Mouse (Mus musculus) heart, postnatal 0 days (tissue): ENCODE data around the gene Evi5l. TPM values are rescaled to one million over a fixed set of nuclear protein-coding genes. Genes with fewer than 3 reads are reported as not detected.
A peak's percentile ranks its signal among the peaks of the same experiment; 100 is the strongest.

Experiments
- ATAC-seq: fragments of 200-750 bp; cut with Nextera tagmentation; 2 replicates; pipeline ENCODE4 v1.8.0; 2017; ENCODE audit warnings: low read depth, moderate number of reproducible peaks, moderate library complexity; ENCODE audit not compliant: insufficient read depth
- DNase-seq: peaks from one replicate; pipeline ENCODE4 v3.0.0-alpha.2; 2016; ENCODE audit warnings: low spot score
- H3K27ac ChIP-seq: fragments of 300-500 bp; sonication (generic); 2 replicates; pipeline ENCODE4 v1.5.1; 2014; ENCODE audit warnings: low read depth, mild to moderate bottlenecking
- H3K27me3 ChIP-seq: fragments of 300-500 bp; sonication (generic); 2 replicates; pipeline ENCODE4 v1.6.1; 2014; ENCODE audit warnings: low read length, mixed read lengths; ENCODE audit not compliant: control insufficient read depth, insufficient read depth
- H3K36me3 ChIP-seq: fragments of 300-500 bp; sonication (generic); replicated peaks from 2 replicates; pipeline ENCODE4 v1.6.1; 2014; ENCODE audit warnings: low read length, mixed read lengths; ENCODE audit not compliant: control insufficient read depth, insufficient read depth
- H3K4me1 ChIP-seq: fragments of 300-500 bp; sonication (generic); 2 replicates; pipeline ENCODE4 v1.6.1; 2014; ENCODE audit warnings: antibody characterized with exemption; ENCODE audit not compliant: control insufficient read depth, insufficient read depth
- H3K4me2 ChIP-seq: fragments of 300-500 bp; sonication (generic); 2 replicates; pipeline ENCODE4 v1.6.1; 2014; ENCODE audit warnings: low read depth, mild to moderate bottlenecking, low read length, moderate library complexity
- H3K4me3 ChIP-seq: fragments of 300-500 bp; sonication (generic); 2 replicates; pipeline ENCODE4 v1.5.1; 2014; ENCODE audit warnings: low read depth, low read length
- H3K9ac ChIP-seq: fragments of 300-500 bp; sonication (generic); replicated peaks from 2 replicates; pipeline ENCODE4 v1.6.1; 2014; ENCODE audit warnings: low read depth, low read length, mixed read lengths
- H3K9me3 ChIP-seq: fragments of 300-500 bp; sonication (generic); replicated peaks from 2 replicates; pipeline ENCODE4 v1.6.1; 2016; ENCODE audit warnings: low read length; ENCODE audit not compliant: control insufficient read depth
- CTCF ChIP-seq: IDR thresholded peaks from 2 replicates; pipeline ENCODE4 v1.5.1; 2016; ENCODE audit warnings: antibody characterized with exemption, control low read depth, low read depth
- EP300 ChIP-seq: IDR thresholded peaks from 2 replicates; pipeline ENCODE4 v1.6.1; 2016; ENCODE audit warnings: antibody characterized with exemption, low read depth
- WGBS: fragments of 180-500 bp; shearing (Covaris S2); extraction: QIAGEN DNeasy Blood & Tissue Kit; methylation state at CpG from one replicate; pipeline ENCODE4 v1.1.7; 2014; 5-methylcytosine and 5-hydroxymethylcytosine counted together
- polyA plus RNA-seq: library from polyadenylated mRNA; unstranded; fragments of >200 nt; fragmentation: Nextera tagmentation; extraction: Ambion mirVana; gene quantifications from 2 replicates; pipeline ENCODE4 v1.2.1, GENCODE M21; 2015
- total RNA-seq: library from RNA; depleted of rRNA; stranded (reverse); fragments of >200 nt; gene quantifications from 2 replicates; pipeline ENCODE4 v1.2.3, GENCODE M21; 2014; ENCODE audit warnings: low replicate concordance; rRNA removed

The Evi5l gene
- total and polyA plus RNA-seq, 2 experiments from 2014 or later = 9.3 to 24.8 TPM

- Histone ChIP-seq H3K36me3 (peaks cover 57% of the 10 kb centered on the region), H3K27ac (no peak overlapping the region), H3K27me3 (no peaks in the 10 kb centered on the region), H3K4me2 (peak overlapping the region; percentile 97), H3K4me1 (peaks cover 14% of the 10 kb centered on the region), H3K4me3 (peak overlapping the region; percentile 66), H3K9ac (peak overlapping the region; percentile 62), H3K9me3 (no peaks in the 10 kb centered on the region)
- DNase-seq (peak; percentile 49), ATAC-seq (peak; percentile 45)
- WGBS = 4% methylated on average over 35 of the region's 35 CpGs
- TF ChIP-seq EP300 = no peak
- peak; percentile 77 for TF ChIP-seq CTCF
These were observed 91.9 kb downstream of the Evi5l start for GRCm38 (mm10) chr8:4258233-4258632.

- peaks cover 61% of the 10 kb centered on the region for H3K36me3 ChIP-seq
These were observed 92.3 kb downstream of the Evi5l start for GRCm38 (mm10) chr8:4258678-4259077.

GRCm38 (mm10) chr8:4259125-4259804 is 92.9 kb downstream of the Evi5l start, which contains the start of gene Ctxn1:
Gene Ctxn1, minus strand, starts transcription at chr8:4259274.
- Histone ChIP-seq H3K27me3 (no peaks in the 10 kb centered on the region), H3K4me3 (peak within 1 kb of the TSS; percentile 66), H3K9me3 (no peaks in the 10 kb centered on the region), H3K36me3 (peaks cover 67% of the 10 kb centered on the region), H3K9ac (peak within 1 kb of the TSS; percentile 62), H3K27ac (no peak within 1 kb of the TSS), H3K4me2 (peak within 1 kb of the TSS; percentile 97), H3K4me1 (peaks cover 5% of the 10 kb centered on the region)
- no peak for TF ChIP-seq EP300
- TF ChIP-seq CTCF = no peak
- ATAC-seq (peak; percentile 93), DNase-seq (peak; percentile 84)
- 5% methylated on average over 32 of the region's 33 CpGs for WGBS

More at GRCm38 (mm10) chr8:4258678-4259077, 92.3 kb downstream of the Evi5l start:
- no peaks in the 10 kb centered on the region for H3K9me3 ChIP-seq
- peaks cover 11% of the 10 kb centered on the region for H3K4me1 ChIP-seq
- H3K9ac ChIP-seq = peak overlapping the region; percentile 62
- ATAC-seq = peak; percentile 52
- no peak overlapping the region for H3K27ac ChIP-seq
- no peaks in the 10 kb centered on the region for H3K27me3 ChIP-seq
- DNase-seq = no peak
- WGBS = 1% methylated on average over 32 of the region's 32 CpGs
- no peak for TF ChIP-seq CTCF
- no peak for TF ChIP-seq EP300
- H3K4me3 ChIP-seq = peak overlapping the region; percentile 66
- H3K4me2 ChIP-seq = peak overlapping the region; percentile 97

- H3K27me3 ChIP-seq = no peaks in the 10 kb centered on the region
- H3K36me3 ChIP-seq = peaks cover 67% of the 10 kb centered on the region
- no peak for DNase-seq
- H3K4me1 ChIP-seq = peaks cover 5% of the 10 kb centered on the region
- no peak for ATAC-seq
- no peak overlapping the region for H3K4me2 ChIP-seq
- H3K9me3 ChIP-seq = no peaks in the 10 kb centered on the region
- H3K27ac ChIP-seq = no peak overlapping the region
- 78% methylated on average over 4 of the region's 4 CpGs for WGBS
- H3K9ac ChIP-seq = no peak overlapping the region
- no peak overlapping the region for H3K4me3 ChIP-seq
- TF ChIP-seq CTCF (no peak), EP300 (no peak)
These were observed 93.4 kb downstream of the Evi5l start for GRCm38 (mm10) chr8:4259805-4260170.

Other genes starting within 250 kb of the Evi5l start
- not detected in 2 replicates for gene Cd209b, start 239.7 kb upstream of the Evi5l start, total RNA-seq
- gene Cd209b, start 239.7 kb upstream of the Evi5l start, polyA plus RNA-seq = not detected in 2 replicates
- not detected in 2 replicates for gene Cd209c, start 211.8 kb upstream of the Evi5l start, total RNA-seq
- gene Cd209c, start 211.8 kb upstream of the Evi5l start, polyA plus RNA-seq = 0.07 TPM in 1 of 2 replicates, not detected in the other
- not detected in 2 replicates for gene Cd209f, start 60.7 kb upstream of the Evi5l start, total RNA-seq
- gene Cd209f, start 60.7 kb upstream of the Evi5l start, polyA plus RNA-seq = 0.08 and 0.10 TPM in 2 replicates
- gene Cd209g, start 32.5 kb upstream of the Evi5l start, total RNA-seq = not detected in 2 replicates
- gene Cd209g, start 32.5 kb upstream of the Evi5l start, polyA plus RNA-seq = not detected in 2 replicates
- not detected in 2 replicates for gene Prr36, start 50.9 kb downstream of the Evi5l start, total RNA-seq
- 0.04 TPM in 2 replicates for gene Prr36, start 50.9 kb downstream of the Evi5l start, polyA plus RNA-seq
- 0.08 TPM in 1 of 2 replicates, not detected in the other for gene Lrrc8e, start 60.3 kb downstream of the Evi5l start, total RNA-seq
- gene Lrrc8e, start 60.3 kb downstream of the Evi5l start, polyA plus RNA-seq = 0.08 and 0.21 TPM in 2 replicates
- 27.7 and 36.8 TPM in 2 replicates for gene Map2k7, start 72.2 kb downstream of the Evi5l start, total RNA-seq
- gene Map2k7, start 72.2 kb downstream of the Evi5l start, polyA plus RNA-seq = 18.7 and 21.0 TPM in 2 replicates
- gene Gm49320, start 72.3 kb downstream of the Evi5l start, total RNA-seq = 0.66 TPM in 1 of 2 replicates, not detected in the other
- 0.19 and 0.34 TPM in 2 replicates for gene Gm49320, start 72.3 kb downstream of the Evi5l start, polyA plus RNA-seq
- gene Tgfbr3l, start 81.6 kb downstream of the Evi5l start, total RNA-seq = 3.9 and 6.4 TPM in 2 replicates
- gene Tgfbr3l, start 81.6 kb downstream of the Evi5l start, polyA plus RNA-seq = 1.8 and 2.7 TPM in 2 replicates
- 32.6 and 84.9 TPM in 2 replicates for gene Snapc2, start 86.5 kb downstream of the Evi5l start, total RNA-seq
- gene Snapc2, start 86.5 kb downstream of the Evi5l start, polyA plus RNA-seq = 26.7 and 29.9 TPM in 2 replicates
- gene Ctxn1, start 92.7 kb downstream of the Evi5l start, total RNA-seq = 10.4 and 12.5 TPM in 2 replicates
- gene Ctxn1, start 92.7 kb downstream of the Evi5l start, polyA plus RNA-seq = 13.2 and 13.7 TPM in 2 replicates
- gene Timm44, start 109.3 kb downstream of the Evi5l start, total RNA-seq = 95.0 and 120 TPM in 2 replicates
- gene Timm44, start 109.3 kb downstream of the Evi5l start, polyA plus RNA-seq = 74.7 and 78.8 TPM in 2 replicates
- gene Ccl25, start 158.6 kb downstream of the Evi5l start, total RNA-seq = 7.9 and 10.7 TPM in 2 replicates
- gene Ccl25, start 158.6 kb downstream of the Evi5l start, polyA plus RNA-seq = 5.8 and 6.1 TPM in 2 replicates
- 61.1 and 64.4 TPM in 2 replicates for gene Elavl1, start 158.8 kb downstream of the Evi5l start, total RNA-seq
- gene Elavl1, start 158.8 kb downstream of the Evi5l start, polyA plus RNA-seq = 93.3 and 97.0 TPM in 2 replicates